Mouse (Mus musculus): ENCODE measurements at regions not wholly inside any gene's neighbourhood (a gene's known extent, or its start where the extent isn't known, plus 50 kb on each side); places are given as distances from the start of the nearest gene placed in this dataset.

DNA sequence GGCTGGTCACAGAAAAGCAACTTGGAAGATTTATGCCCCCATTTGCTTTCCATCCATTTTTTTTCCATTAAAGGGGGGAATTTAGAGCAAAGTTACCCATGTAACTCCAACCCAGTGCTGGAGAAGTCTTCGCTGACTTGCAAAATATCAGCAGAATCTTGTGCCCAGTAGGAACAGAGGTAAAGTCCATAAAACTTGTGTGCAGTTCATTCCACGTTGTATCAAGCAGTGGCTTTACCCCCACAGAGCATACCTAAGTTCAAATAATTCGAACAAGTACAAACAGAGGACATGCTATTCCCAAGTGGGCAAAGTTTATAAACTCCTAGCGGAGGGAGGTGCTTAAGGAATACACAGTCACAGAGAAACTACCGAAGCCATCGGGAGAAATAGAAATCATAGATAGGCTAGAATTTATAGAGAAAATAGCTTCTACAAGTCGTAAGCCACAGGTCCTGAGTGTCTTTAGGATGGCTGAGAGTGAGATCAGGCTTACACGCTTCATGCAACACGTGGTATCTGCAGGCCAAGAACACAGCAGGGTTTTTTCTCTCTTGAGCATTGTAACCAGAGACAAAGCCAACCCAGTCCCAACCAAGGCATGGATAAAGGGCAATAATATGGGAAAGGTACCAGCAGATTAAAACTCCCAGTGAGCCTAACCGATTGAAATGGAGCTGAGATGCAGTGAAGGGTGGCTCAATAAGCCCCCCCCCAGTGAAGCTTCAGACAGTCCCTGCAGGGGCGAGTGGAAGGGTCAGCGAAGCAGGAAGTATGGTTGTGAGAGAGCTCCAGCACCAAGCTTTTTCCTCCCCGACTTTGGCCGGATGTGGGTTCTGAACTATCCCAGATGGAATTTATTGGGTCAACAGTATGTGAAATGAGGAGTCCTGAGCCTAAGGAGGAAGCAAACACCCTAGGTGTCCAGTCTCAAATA, 487.6 kb upstream of the Gm9747 start:
- TF ChIP-seq CTCF (conservative IDR thresholded peaks at IDR 0.05; ENCODE audit: low read length) (no peak), NANOG (IDR thresholded peaks at IDR 0.05; ENCODE audit: borderline replicate concordance, low read length) (no peak), POU5F1 (IDR thresholded peaks at IDR 0.05; ENCODE audit: borderline replicate concordance, low read length) (no peak)
- no peaks in the 10 kb centered on the region for H3K4me1 ChIP-seq (replicated peaks; ENCODE audit: low read depth, low read length)
- no peaks in the 10 kb centered on the region for H3K9me3 ChIP-seq (ENCODE audit: low read length)
- no peaks in the 10 kb centered on the region for H3K36me3 ChIP-seq (ENCODE audit: insufficient read depth, low read length)
- H3K27me3 ChIP-seq (ENCODE audit: insufficient read depth, low read length) = no peaks in the 10 kb centered on the region
- H3K4me3 ChIP-seq (replicated peaks; ENCODE audit: low read length) = no peak overlapping the region

DNA sequence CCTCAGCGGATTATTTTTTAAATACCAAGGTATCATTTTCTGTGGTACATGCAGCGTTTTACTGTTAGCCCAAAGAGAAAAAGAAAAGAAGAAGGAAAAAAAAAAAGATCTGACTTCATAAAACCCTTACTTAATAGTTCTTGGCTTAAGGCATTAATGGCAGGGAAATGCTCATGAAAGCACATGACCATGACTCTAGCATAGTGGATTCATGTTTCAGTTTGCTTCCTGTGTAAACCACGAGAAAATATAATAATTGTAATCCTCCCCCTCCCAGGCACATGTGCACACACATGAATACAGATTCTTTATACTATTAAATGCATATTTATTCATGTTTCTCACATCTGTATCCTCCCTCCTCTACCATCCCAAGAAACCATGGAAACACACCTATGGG, 486.9 kb upstream of the Gm9747 start:
- no peaks in the 10 kb centered on the region for H3K36me3 ChIP-seq (ENCODE audit: insufficient read depth, low read length)
- TF ChIP-seq NANOG (IDR thresholded peaks at IDR 0.05; ENCODE audit: borderline replicate concordance, low read length) = no peak
- TF ChIP-seq POU5F1 (IDR thresholded peaks at IDR 0.05; ENCODE audit: borderline replicate concordance, low read length) = no peak
- no peak for TF ChIP-seq CTCF (conservative IDR thresholded peaks at IDR 0.05; ENCODE audit: low read length)
- H3K4me1 ChIP-seq (replicated peaks; ENCODE audit: low read depth, low read length) = no peaks in the 10 kb centered on the region
- H3K27me3 ChIP-seq (ENCODE audit: insufficient read depth, low read length) = no peaks in the 10 kb centered on the region
- H3K9me3 ChIP-seq (ENCODE audit: low read length) = no peaks in the 10 kb centered on the region
- no peak overlapping the region for H3K4me3 ChIP-seq (replicated peaks; ENCODE audit: low read length)

DNA sequence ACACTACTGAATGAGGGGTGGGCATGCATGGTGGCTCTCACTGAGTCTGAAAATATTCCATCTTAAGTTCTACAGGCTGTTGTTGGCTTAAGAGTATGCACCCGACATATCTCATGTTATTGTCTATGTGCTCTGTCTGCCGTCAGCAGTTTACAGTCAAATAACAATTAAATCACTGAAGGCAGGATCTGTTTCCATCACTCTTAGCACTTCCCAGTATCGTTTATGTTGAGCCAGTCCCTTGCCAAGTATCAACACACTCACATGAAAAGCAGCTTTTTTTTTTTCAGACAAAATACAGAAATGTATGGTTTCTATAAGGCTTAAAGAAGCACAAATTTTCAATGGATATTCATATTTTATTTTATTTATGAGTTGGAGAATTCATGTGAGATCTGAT, 485.9 kb upstream of the Gm9747 start:
- Histone ChIP-seq H3K4me1 (replicated peaks; ENCODE audit: low read depth, low read length) (no peaks in the 10 kb centered on the region), H3K4me3 (replicated peaks; ENCODE audit: low read length) (no peak overlapping the region), H3K9me3 (ENCODE audit: low read length) (no peaks in the 10 kb centered on the region), H3K36me3 (ENCODE audit: insufficient read depth, low read length) (no peaks in the 10 kb centered on the region), H3K27me3 (ENCODE audit: insufficient read depth, low read length) (no peaks in the 10 kb centered on the region)
- TF ChIP-seq NANOG (IDR thresholded peaks at IDR 0.05; ENCODE audit: borderline replicate concordance, low read length) = no peak
- TF ChIP-seq POU5F1 (IDR thresholded peaks at IDR 0.05; ENCODE audit: borderline replicate concordance, low read length) = no peak
- TF ChIP-seq CTCF (conservative IDR thresholded peaks at IDR 0.05; ENCODE audit: low read length) = no peak

- no peak overlapping the region for H3K4me3 ChIP-seq (replicated peaks; ENCODE audit: low read length)
- H3K36me3 ChIP-seq (ENCODE audit: insufficient read depth, low read length) = no peaks in the 10 kb centered on the region
- H3K9me3 ChIP-seq (ENCODE audit: low read length) = no peaks in the 10 kb centered on the region
- TF ChIP-seq CTCF (conservative IDR thresholded peaks at IDR 0.05; ENCODE audit: low read length) = no peak
- no peak for TF ChIP-seq POU5F1 (IDR thresholded peaks at IDR 0.05; ENCODE audit: borderline replicate concordance, low read length)
- no peak for TF ChIP-seq NANOG (IDR thresholded peaks at IDR 0.05; ENCODE audit: borderline replicate concordance, low read length)
- no peaks in the 10 kb centered on the region for H3K4me1 ChIP-seq (replicated peaks; ENCODE audit: low read depth, low read length)
- H3K27me3 ChIP-seq (ENCODE audit: insufficient read depth, low read length) = no peaks in the 10 kb centered on the region
These were observed 478.8 kb upstream of the Gm9747 start for GRCm38 (mm10) chr1:81754067-81754466.

GRCm38 (mm10) chr1:81755281-81755680, 477.6 kb upstream of the Gm9747 start:
- Histone ChIP-seq H3K4me1 (replicated peaks; ENCODE audit: low read depth, low read length) (no peaks in the 10 kb centered on the region), H3K9me3 (ENCODE audit: low read length) (no peaks in the 10 kb centered on the region), H3K27me3 (ENCODE audit: insufficient read depth, low read length) (no peaks in the 10 kb centered on the region), H3K4me3 (replicated peaks; ENCODE audit: low read length) (no peak overlapping the region), H3K36me3 (ENCODE audit: insufficient read depth, low read length) (no peaks in the 10 kb centered on the region)
- TF ChIP-seq POU5F1 (IDR thresholded peaks at IDR 0.05; ENCODE audit: borderline replicate concordance, low read length) (no peak), NANOG (IDR thresholded peaks at IDR 0.05; ENCODE audit: borderline replicate concordance, low read length) (no peak), CTCF (conservative IDR thresholded peaks at IDR 0.05; ENCODE audit: low read length) (no peak)

- Histone ChIP-seq H3K27me3 (ENCODE audit: insufficient read depth, low read length) (no peaks in the 10 kb centered on the region), H3K4me3 (replicated peaks; ENCODE audit: low read length) (no peak overlapping the region), H3K36me3 (ENCODE audit: insufficient read depth, low read length) (no peaks in the 10 kb centered on the region), H3K4me1 (replicated peaks; ENCODE audit: low read depth, low read length) (no peaks in the 10 kb centered on the region), H3K9me3 (ENCODE audit: low read length) (no peaks in the 10 kb centered on the region)
- TF ChIP-seq POU5F1 (IDR thresholded peaks at IDR 0.05; ENCODE audit: borderline replicate concordance, low read length) (no peak), NANOG (IDR thresholded peaks at IDR 0.05; ENCODE audit: borderline replicate concordance, low read length) (no peak), CTCF (conservative IDR thresholded peaks at IDR 0.05; ENCODE audit: low read length) (no peak)
These were observed 477.2 kb upstream of the Gm9747 start for GRCm38 (mm10) chr1:81755694-81756093.

DNA sequence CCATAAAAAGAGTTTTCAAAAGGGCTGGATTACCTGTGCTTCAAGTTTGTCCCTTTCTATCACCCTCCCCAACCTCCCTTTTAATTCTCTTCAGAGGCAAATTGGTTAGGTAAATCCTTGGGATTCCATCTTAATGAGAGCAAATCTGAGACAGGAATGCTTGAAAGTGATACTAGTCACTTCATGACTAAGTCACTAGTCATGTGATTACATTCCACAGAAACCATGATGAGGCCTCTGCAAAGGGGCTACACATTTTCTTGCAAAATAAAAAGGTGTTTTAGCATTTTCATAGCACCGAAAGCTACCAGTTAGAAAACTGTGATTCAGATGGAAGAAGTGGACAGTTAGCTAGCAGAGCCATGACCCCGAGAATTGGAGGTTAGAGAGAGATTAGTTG, 473.0 kb upstream of the Gm9747 start:
- no peaks in the 10 kb centered on the region for H3K4me1 ChIP-seq (replicated peaks; ENCODE audit: low read depth, low read length)
- no peak for TF ChIP-seq NANOG (IDR thresholded peaks at IDR 0.05; ENCODE audit: borderline replicate concordance, low read length)
- TF ChIP-seq POU5F1 (IDR thresholded peaks at IDR 0.05; ENCODE audit: borderline replicate concordance, low read length) = no peak
- TF ChIP-seq CTCF (conservative IDR thresholded peaks at IDR 0.05; ENCODE audit: low read length) = no peak
- H3K36me3 ChIP-seq (ENCODE audit: insufficient read depth, low read length) = no peaks in the 10 kb centered on the region
- no peak overlapping the region for H3K4me3 ChIP-seq (replicated peaks; ENCODE audit: low read length)
- H3K9me3 ChIP-seq (ENCODE audit: low read length) = no peaks in the 10 kb centered on the region
- H3K27me3 ChIP-seq (ENCODE audit: insufficient read depth, low read length) = no peaks in the 10 kb centered on the region

GRCm38 (mm10) chr1:81771704-81772103, 461.2 kb upstream of the Gm9747 start:
- H3K4me3 ChIP-seq (replicated peaks; ENCODE audit: low read length) = no peak overlapping the region
- H3K36me3 ChIP-seq (ENCODE audit: insufficient read depth, low read length) = no peaks in the 10 kb centered on the region
- no peaks in the 10 kb centered on the region for H3K27me3 ChIP-seq (ENCODE audit: insufficient read depth, low read length)
- H3K4me1 ChIP-seq (replicated peaks; ENCODE audit: low read depth, low read length) = no peaks in the 10 kb centered on the region
- TF ChIP-seq NANOG (IDR thresholded peaks at IDR 0.05; ENCODE audit: borderline replicate concordance, low read length) = no peak
- TF ChIP-seq POU5F1 (IDR thresholded peaks at IDR 0.05; ENCODE audit: borderline replicate concordance, low read length) = no peak
- TF ChIP-seq CTCF (conservative IDR thresholded peaks at IDR 0.05; ENCODE audit: low read length) = no peak
- no peaks in the 10 kb centered on the region for H3K9me3 ChIP-seq (ENCODE audit: low read length)

Measured in E14TG2a.4 (cell line).